Mouse (Mus musculus) forebrain, embryonic 10.5 days (tissue): ENCODE data around the gene Ago4. TPM values are rescaled to one million over a fixed set of nuclear protein-coding genes. Genes with fewer than 3 reads are reported as not detected.

Experiments
- DNase-seq: peaks from one replicate; pipeline ENCODE4 v3.0.0-alpha.2; 2017; ENCODE audit warnings: low spot score; ENCODE audit errors: extremely low spot score
- H3K27ac ChIP-seq: fragments of 300-500 bp; sonication (generic); 2 replicates; pipeline ENCODE4 v1.5.1; 2016; ENCODE audit warnings: mild to moderate bottlenecking
- H3K27me3 ChIP-seq: fragments of 300-500 bp; sonication (generic); 2 replicates; pipeline ENCODE4 v1.6.1; 2016; ENCODE audit warnings: mild to moderate bottlenecking; ENCODE audit not compliant: poor library complexity, severe bottlenecking
- H3K36me3 ChIP-seq: fragments of 300-500 bp; sonication (generic); replicated peaks from 2 replicates; pipeline ENCODE4 v1.6.1; 2016; ENCODE audit warnings: mild to moderate bottlenecking, moderate library complexity
- H3K4me1 ChIP-seq: fragments of 300-500 bp; sonication (generic); 2 replicates; pipeline ENCODE4 v1.6.1; 2016
- H3K4me3 ChIP-seq: fragments of 300-500 bp; sonication (generic); 2 replicates; pipeline ENCODE4 v1.5.1; 2016; ENCODE audit warnings: mild to moderate bottlenecking, moderate library complexity
- H3K9me3 ChIP-seq: fragments of 300-500 bp; sonication (generic); 2 replicates; pipeline ENCODE4 v1.6.1; 2016; ENCODE audit warnings: mild to moderate bottlenecking, moderate library complexity
- WGBS: fragments of 180-500 bp; shearing (Covaris S2); methylation state at CpG from one replicate; pipeline ENCODE4 v1.1.7; 2016; 5-methylcytosine and 5-hydroxymethylcytosine counted together
- polyA plus RNA-seq: library from polyadenylated mRNA; unstranded; fragments of >200 nt; fragmentation: Nextera tagmentation; extraction: Ambion mirVana; gene quantifications from 2 replicates; pipeline ENCODE4 v1.2.1, GENCODE M21; 2016

Ago4 gene
- polyA plus RNA-seq, 1 experiment from 2014 or later, result 0.99 TPM

DNA sequence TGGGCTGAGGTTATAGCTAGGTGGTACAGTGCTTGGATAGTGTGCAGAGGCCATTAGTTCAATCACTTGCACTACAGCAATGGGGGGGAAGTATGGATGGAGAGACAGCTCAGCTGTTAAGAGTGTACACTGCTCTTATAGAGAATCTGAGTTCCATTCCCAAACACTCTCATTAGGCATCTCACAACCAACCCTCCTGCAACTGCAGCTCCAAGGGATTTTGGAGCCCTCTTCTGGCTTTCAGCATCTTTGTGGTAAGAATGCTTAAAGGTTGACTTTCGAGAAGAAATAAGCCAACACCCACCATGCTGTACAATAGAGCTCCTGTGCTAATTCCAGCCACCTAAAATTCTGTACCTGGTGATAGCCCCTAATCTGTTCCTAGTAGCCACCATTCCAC, 47.1 kb downstream of the Ago4 start:
- no peak overlapping the region for H3K4me3 ChIP-seq
- WGBS, result 95% methylated on average over 1 of the region's 1 CpGs

DNA sequence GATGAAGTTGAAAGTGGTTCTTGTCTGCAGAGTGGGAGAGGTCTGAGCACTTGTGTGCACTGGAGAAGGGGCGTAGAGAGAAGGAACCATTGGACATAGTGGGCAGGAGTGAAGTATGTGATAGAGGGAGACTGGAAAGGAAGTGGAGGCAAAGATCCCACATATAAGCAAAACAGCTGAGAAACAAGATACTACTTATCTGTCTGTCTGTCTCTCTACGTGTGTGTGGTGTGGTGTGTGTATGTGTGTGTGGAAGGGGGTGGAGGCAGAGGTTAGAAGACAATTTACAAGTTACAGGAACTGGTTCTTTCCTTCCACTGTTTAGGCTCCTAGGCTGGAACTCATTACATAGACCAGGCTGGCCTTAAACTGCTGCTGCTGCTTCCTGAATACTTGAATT, 48.2 kb downstream of the Ago4 start:
- Histone ChIP-seq H3K9me3 (no peaks in the 10 kb centered on the region), H3K27ac (no peak overlapping the region), H3K4me1 (no peaks in the 10 kb centered on the region), H3K27me3 (no peaks in the 10 kb centered on the region), H3K36me3 (no peaks in the 10 kb centered on the region), H3K4me3 (no peak overlapping the region)
- WGBS, result 76% methylated on average over 2 of the region's 2 CpGs
- DNase-seq, result no peak

More for the DNA sequence above, 47.1 kb downstream of the Ago4 start:
- no peaks in the 10 kb centered on the region; the same call in 1 of the 2 replicates for H3K4me1 ChIP-seq
- H3K9me3 ChIP-seq, result no peaks in the 10 kb centered on the region
- H3K27ac ChIP-seq, result no peak overlapping the region
- no peak for DNase-seq
- no peaks in the 10 kb centered on the region for H3K27me3 ChIP-seq
- no peaks in the 10 kb centered on the region for H3K36me3 ChIP-seq

DNA sequence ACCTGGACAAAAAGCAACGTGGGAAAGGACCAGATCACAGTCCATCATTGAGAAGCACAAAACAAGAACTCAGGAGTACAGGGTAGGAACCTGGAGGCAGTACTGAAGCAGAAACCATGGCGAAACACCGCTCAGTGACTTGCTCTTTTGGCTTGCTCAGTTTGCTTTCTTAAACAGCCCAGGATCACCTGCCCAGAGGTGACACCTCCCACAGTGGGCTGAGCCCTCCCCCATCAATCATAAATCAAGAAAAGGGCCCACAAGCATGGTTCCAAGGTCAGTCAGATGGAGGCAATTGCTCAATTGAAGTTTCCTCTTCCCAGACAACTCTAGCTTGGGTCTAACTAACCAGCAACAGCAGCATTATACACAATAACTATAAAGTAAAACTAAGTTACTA, 49.4 kb downstream of the Ago4 start:
- H3K27ac ChIP-seq, result no peak overlapping the region
- DNase-seq, result no peak
- no peak overlapping the region for H3K4me3 ChIP-seq
- no peaks in the 10 kb centered on the region for H3K36me3 ChIP-seq
- no peaks in the 10 kb centered on the region for H3K9me3 ChIP-seq
- H3K27me3 ChIP-seq, result no peaks in the 10 kb centered on the region
- 84% methylated on average over 3 of the region's 3 CpGs for WGBS
- H3K4me1 ChIP-seq, result no peaks in the 10 kb centered on the region

DNA sequence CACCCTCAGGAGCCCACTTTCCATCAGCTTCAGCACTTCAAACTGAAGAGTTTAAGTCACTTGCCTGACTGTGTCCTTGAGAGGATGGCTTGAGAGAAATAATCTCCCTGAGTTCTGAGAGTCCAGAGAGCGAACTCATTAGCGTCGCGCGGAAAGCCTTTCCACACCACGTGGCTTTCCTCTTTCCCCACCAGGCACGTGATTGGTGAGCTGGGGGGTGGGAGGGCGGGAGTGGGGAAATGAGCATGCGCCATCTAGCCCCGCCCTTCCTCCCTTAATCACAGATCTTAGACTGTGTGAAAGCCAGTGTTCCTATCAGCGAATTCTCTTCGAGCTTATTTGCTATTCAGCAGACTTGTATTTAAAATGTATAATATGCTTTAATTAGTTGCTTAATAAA, 50.3 kb downstream of the Ago4 start:
- Histone ChIP-seq H3K27me3 (no peaks in the 10 kb centered on the region), H3K4me1 (no peaks in the 10 kb centered on the region), H3K9me3 (no peaks in the 10 kb centered on the region), H3K4me3 (no peak overlapping the region), H3K36me3 (no peaks in the 10 kb centered on the region), H3K27ac (no peak overlapping the region)
- 82% methylated on average over 12 of the region's 12 CpGs for WGBS
- DNase-seq, result no peak

DNA sequence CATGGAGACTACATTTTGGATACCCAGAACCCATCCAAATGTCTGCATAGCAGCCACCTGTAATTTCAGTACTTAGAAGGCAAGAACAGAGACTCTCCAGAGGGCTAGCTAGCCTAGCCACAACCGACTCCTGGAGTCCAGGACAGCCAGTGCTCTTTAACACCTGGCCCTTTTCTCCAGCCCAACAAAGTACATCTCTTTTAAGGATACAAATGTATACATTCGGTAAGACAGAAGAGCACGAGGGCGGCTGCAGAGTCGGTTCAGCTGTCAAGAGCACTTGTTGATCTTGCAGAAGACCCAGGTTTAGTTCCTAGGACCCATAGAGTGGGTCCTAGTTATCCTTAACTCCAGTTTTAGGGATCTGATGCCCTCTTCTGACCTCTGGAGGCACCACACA, 51.8 kb downstream of the Ago4 start:
- 93% methylated on average over 5 of the region's 5 CpGs for WGBS
- DNase-seq, result no peak
- Histone ChIP-seq H3K4me3 (no peak overlapping the region), H3K36me3 (no peaks in the 10 kb centered on the region), H3K27me3 (no peaks in the 10 kb centered on the region), H3K27ac (no peak overlapping the region), H3K4me1 (no peaks in the 10 kb centered on the region), H3K9me3 (no peaks in the 10 kb centered on the region)

DNA sequence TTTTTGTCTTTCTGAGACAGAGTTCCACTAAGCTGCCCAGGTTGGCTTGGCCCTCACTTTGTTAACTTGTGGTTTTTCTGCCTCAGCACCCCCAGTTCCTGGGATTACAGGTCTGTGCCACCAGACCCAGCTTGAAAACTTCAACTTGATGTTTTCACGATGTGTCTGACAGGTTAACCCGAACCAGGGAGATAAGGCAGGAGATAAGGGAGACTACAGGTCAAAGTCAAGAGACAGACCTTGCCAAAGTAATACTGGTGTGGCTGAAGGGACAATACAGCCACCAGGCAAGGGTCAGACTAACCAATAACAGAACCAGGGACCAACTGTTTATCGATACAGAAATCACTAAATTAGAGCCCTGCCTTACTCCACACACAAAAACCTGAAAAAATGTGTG, 53.0 kb downstream of the Ago4 start:
- no peaks in the 10 kb centered on the region for H3K4me1 ChIP-seq
- H3K36me3 ChIP-seq, result no peaks in the 10 kb centered on the region
- H3K27ac ChIP-seq, result no peak overlapping the region
- H3K27me3 ChIP-seq, result no peaks in the 10 kb centered on the region
- 84% methylated on average over 3 of the region's 3 CpGs for WGBS
- H3K9me3 ChIP-seq, result no peaks in the 10 kb centered on the region
- no peak overlapping the region for H3K4me3 ChIP-seq
- DNase-seq, result no peak

DNA sequence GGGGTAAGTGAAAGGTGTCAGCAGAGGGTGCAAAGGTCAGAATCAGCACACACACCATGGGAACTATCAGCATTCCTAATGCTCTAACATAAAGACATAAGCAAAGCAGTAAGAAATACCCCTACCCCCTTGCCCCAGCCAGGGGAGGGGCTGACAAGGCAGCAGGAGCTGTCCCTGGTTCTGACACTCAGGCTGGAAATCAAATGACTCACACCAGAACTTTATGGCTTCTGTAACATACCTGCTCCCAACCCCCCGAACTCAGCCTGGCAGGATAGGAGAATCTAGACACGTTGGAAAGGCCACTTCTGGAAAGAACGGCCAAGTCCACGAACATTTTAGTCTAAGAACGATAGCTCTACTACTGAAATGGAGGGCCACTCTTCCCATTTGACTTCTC, 60.2 kb downstream of the Ago4 start:
- 53% methylated on average over 5 of the region's 5 CpGs for WGBS
- no peak overlapping the region for H3K4me3 ChIP-seq
- no peak for DNase-seq
- H3K27ac ChIP-seq, result no peak overlapping the region
- no peaks in the 10 kb centered on the region for H3K9me3 ChIP-seq
- no peaks in the 10 kb centered on the region for H3K36me3 ChIP-seq
- peaks cover 11% of the 10 kb centered on the region for H3K4me1 ChIP-seq
- no peaks in the 10 kb centered on the region for H3K27me3 ChIP-seq

DNA sequence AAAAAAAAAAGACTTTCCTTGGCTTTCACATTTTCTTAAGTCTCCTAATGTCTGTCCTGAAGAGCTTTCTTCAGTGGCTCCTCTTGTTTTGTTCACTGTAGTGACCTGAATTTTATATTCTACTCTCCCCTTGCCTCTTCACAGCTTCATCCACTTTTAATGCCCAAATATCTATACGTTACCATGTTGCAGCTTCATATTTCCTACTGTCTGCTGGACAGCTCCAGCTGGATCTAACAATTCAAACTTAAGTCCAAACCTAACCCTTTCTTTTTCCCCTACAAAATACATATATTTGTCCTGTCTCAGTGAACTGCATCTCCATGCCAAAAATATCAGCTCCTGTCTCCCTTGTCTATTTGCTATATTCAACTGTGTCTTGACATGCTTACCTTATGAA, 63.9 kb downstream of the Ago4 start:
- WGBS, result 59% methylated on average over 1 of the region's 1 CpGs
- DNase-seq, result no peak
- Histone ChIP-seq H3K9me3 (no peaks in the 10 kb centered on the region), H3K4me3 (no peak overlapping the region), H3K36me3 (no peaks in the 10 kb centered on the region), H3K4me1 (peaks cover 47% of the 10 kb centered on the region), H3K27me3 (no peaks in the 10 kb centered on the region), H3K27ac (no peak overlapping the region)

DNA sequence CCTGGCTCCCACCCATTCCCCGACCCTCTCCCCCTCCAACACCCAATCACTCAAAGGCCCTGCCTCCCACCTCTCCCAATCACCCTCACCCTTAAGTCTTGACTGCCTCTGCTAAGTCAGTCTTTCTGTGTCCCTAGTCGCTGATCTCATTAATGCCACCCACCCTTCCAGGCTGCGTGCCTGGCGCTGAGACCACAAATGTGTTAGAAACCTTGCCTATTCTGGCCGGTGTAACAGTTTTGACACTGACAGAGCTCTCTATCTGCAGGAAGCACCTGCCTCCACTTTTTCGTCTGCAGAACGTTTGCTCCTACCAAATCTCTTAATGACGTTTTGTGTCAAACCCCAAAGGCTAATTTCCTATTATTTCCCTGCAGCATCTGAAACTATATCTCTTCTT, 64.3 kb downstream of the Ago4 start:
- no peak for DNase-seq
- H3K4me3 ChIP-seq, result peak overlapping the region; percentile 95
- peak overlapping the region; percentile 99 for H3K27ac ChIP-seq
- no peaks in the 10 kb centered on the region for H3K9me3 ChIP-seq
- WGBS, result 11% methylated on average over 8 of the region's 8 CpGs
- H3K4me1 ChIP-seq, result peaks cover 51% of the 10 kb centered on the region
- H3K27me3 ChIP-seq, result no peaks in the 10 kb centered on the region
- no peaks in the 10 kb centered on the region for H3K36me3 ChIP-seq

DNA sequence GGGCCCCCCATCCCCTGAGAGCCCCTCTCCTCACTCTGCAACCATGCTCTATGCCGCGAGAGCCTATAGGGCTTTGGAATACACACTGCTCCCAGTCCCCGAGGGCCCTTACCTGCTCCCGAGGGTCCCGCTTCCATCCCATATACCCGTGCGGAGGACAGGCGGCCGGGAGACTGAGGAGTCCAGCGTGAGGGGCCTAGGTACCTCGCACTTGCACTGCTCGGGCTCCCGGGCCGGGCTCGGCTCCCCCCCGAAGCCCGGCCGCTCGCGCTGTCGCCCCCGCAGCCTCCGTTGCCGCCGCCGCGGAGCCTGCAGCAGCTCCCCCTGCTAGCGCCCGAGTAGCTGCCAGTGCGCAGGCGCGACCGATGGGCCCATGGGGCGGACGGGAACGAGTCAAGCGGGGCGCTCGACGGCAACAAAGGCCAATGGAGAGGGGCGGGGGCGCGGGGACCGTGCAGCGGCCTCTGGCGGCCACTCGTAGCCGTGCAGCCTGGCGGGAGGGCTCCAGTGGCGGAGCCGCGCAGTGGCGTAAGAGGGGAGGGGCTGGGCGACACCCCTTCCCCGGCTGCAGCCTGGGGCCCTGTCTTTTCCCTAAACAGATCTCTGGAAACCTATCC, 64.9 kb downstream of the Ago4 start, which contains the start of gene Ago1:
Gene Ago1 (minus strand): TSS at position 299 of the 617 bp plus-strand sequence.
- WGBS, result under 1% methylated on average over 55 of the region's 55 CpGs
- H3K4me1 ChIP-seq, result peaks cover 56% of the 10 kb centered on the region

DNA sequence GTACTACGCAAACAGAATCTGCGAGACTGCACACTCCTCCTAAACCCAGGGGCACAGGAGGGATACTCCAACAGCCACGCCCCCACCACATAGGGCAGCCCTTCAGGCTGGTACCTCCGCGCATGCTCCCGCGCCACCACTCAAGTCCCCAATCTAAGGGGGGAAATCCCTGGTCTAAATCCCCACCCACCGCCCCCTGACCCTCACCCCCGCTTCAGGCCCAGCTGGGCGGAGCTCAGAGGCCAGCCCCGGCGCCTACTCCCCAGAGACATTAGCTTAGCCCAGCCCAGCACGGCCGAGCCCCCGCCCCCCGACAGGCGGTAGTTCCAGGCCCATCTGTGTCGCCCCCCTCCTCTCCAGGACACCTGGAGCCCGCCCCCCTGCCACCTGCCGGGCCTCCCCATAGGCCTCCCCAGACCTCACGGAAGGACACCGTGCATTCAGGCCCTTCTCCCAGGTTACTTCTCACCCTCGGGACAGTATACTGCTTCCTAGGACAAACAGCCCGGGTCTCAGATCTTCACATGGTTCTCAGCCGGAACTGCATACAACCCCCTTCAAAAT, 65.5 kb downstream of the Ago4 start:
- DNase-seq, result peak; percentile 88
- 2% methylated on average over 24 of the region's 25 CpGs for WGBS
- peak overlapping the region; percentile 99 for H3K27ac ChIP-seq
- peak overlapping the region; percentile 95 for H3K4me3 ChIP-seq
- no peaks in the 10 kb centered on the region; the same call in 1 of the 2 replicates for H3K36me3 ChIP-seq
- H3K4me1 ChIP-seq, result peaks cover 59% of the 10 kb centered on the region
- H3K27me3 ChIP-seq, result no peaks in the 10 kb centered on the region
- H3K9me3 ChIP-seq, result no peaks in the 10 kb centered on the region

More for the DNA sequence above, 64.9 kb downstream of the Ago4 start, which contains the start of gene Ago1:
- Histone ChIP-seq H3K9me3 (no peaks in the 10 kb centered on the region), H3K27ac (peak within 1 kb of the TSS; percentile 99), H3K27me3 (no peaks in the 10 kb centered on the region), H3K36me3 (no peaks in the 10 kb centered on the region), H3K4me3 (peak within 1 kb of the TSS; percentile 95)
- peak; percentile 95 for DNase-seq

DNA sequence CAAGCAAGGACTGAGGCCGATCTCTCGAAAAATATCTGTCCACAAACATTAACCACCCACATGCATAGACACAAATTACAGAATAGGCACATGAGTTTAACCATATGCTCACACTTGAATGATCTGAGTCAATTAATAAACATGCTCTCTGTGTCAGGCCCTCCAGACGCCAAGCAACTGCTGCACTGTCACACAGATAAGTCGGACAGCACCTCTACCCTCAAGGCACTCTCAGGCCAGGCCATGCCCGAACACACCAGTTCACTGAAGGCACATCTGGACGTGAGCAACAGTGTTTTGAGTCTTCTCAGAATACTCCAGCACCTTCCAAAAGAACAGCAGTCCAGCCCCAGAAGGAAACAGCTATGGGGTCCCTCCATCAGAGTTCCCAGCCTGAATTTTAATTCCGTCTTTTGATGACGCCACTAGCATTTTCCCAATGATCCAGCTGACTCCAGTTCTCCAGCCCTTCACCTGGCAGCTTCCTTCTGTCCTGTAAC, 67.0 kb downstream of the Ago4 start:
- DNase-seq, result no peak
- H3K4me3 ChIP-seq, result peak overlapping the region; percentile 95
- no peaks in the 10 kb centered on the region for H3K9me3 ChIP-seq
- peaks cover 7% of the 10 kb centered on the region for H3K36me3 ChIP-seq
- H3K27ac ChIP-seq, result peak overlapping the region; percentile 99
- no peaks in the 10 kb centered on the region for H3K27me3 ChIP-seq
- peaks cover 70% of the 10 kb centered on the region for H3K4me1 ChIP-seq
- WGBS, result 17% methylated on average over 8 of the region's 8 CpGs

DNA sequence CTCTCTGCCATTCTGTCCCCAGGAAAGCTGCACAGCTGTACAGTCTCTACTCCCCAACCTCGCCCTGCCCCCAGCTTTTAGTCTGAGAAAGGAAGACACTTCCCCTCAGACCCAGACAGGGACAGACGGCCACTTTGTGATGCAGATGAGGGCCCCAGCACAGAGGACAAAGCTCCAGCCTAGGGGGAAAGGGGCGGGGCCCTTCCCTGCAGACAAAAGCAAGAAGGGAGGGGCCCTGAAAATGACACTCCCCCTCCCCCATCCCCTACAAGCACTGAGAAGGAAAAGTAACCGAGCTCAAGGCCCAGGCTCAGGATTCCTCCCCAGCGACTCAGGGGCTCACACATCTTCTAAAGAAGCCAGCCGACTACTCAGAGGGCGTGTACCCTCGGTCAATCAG, 67.4 kb downstream of the Ago4 start:
- peak overlapping the region; percentile 99 for H3K27ac ChIP-seq
- peak overlapping the region; percentile 95 for H3K4me3 ChIP-seq
- WGBS, result 2% methylated on average over 8 of the region's 8 CpGs
- H3K9me3 ChIP-seq, result no peaks in the 10 kb centered on the region
- DNase-seq, result peak; percentile 85
- peaks cover 70% of the 10 kb centered on the region for H3K4me1 ChIP-seq
- peaks cover 10% of the 10 kb centered on the region for H3K36me3 ChIP-seq
- H3K27me3 ChIP-seq, result no peaks in the 10 kb centered on the region
